Mouse (Mus musculus) kidney, embryonic 16.5 days (tissue): Measurements from ENCODE around the gene Gm44805. TPM values are rescaled to one million over a fixed set of nuclear protein-coding genes. Genes with fewer than 3 reads are reported as not detected.

ENCODE experiments used
- ATAC-seq: fragments of 200-750 bp; cut with Nextera tagmentation; 2 replicates; pipeline ENCODE4 v1.8.0; 2017; ENCODE audit warnings: moderate TSS enrichment; ENCODE audit not compliant: low FRiP score, low TSS enrichment
- H3K27ac ChIP-seq: fragments of 300-500 bp; sonication (generic); 2 replicates; pipeline ENCODE4 v1.5.1; 2014; ENCODE audit warnings: low read length
- H3K27me3 ChIP-seq: fragments of 300-500 bp; sonication (generic); 2 replicates; pipeline ENCODE4 v1.6.1; 2014; ENCODE audit warnings: low read length, control low read depth, mixed read lengths; ENCODE audit not compliant: insufficient read depth
- H3K36me3 ChIP-seq: fragments of 300-500 bp; sonication (generic); 2 replicates; pipeline ENCODE4 v1.6.1; 2014; ENCODE audit warnings: low read length, control low read depth, mixed read lengths; ENCODE audit not compliant: insufficient read depth
- H3K4me1 ChIP-seq: fragments of 300-500 bp; sonication (generic); 2 replicates; pipeline ENCODE4 v1.6.1; 2014; ENCODE audit warnings: low read length, control low read depth, mixed read lengths; ENCODE audit not compliant: insufficient read depth
- H3K4me2 ChIP-seq: fragments of 300-500 bp; sonication (generic); replicated peaks from 2 replicates; pipeline ENCODE4 v1.6.1; 2014; ENCODE audit warnings: low read depth, low read length
- H3K4me3 ChIP-seq: fragments of 300-500 bp; sonication (generic); 2 replicates; pipeline ENCODE4 v1.5.1; 2014; ENCODE audit warnings: mild to moderate bottlenecking, low read length
- H3K9ac ChIP-seq: fragments of 300-500 bp; sonication (generic); replicated peaks from 2 replicates; pipeline ENCODE4 v1.6.1; 2014; ENCODE audit warnings: low read length
- H3K9me3 ChIP-seq: fragments of 300-500 bp; sonication (generic); 2 replicates; pipeline ENCODE4 v1.6.1; 2016; ENCODE audit warnings: low read length, control low read depth
- WGBS: fragments of 180-500 bp; shearing (Covaris S2); extraction: QIAGEN DNeasy Blood & Tissue Kit; methylation state at CpG from one replicate; pipeline ENCODE4 v1.1.7; 2014; 5-methylcytosine and 5-hydroxymethylcytosine counted together
- polyA plus RNA-seq: library from polyadenylated mRNA; unstranded; fragments of >200 nt; fragmentation: Nextera tagmentation; extraction: Ambion mirVana; gene quantifications from 2 replicates; pipeline ENCODE4 v1.2.1, GENCODE M21; 2015

Gm44805 gene
- polyA plus RNA-seq, 1 experiment from 2014 or later, result not detected

GRCm38 (mm10) chr7:19635074-19635827 lies 46.0 kb downstream of the Gm44805 start:
- ATAC-seq, result no peak
- H3K4me2 ChIP-seq, result no peak overlapping the region
- H3K9ac ChIP-seq, result no peak overlapping the region
- 86% methylated on average over 11 of the region's 11 CpGs for WGBS
- no peak overlapping the region for H3K27ac ChIP-seq
- H3K4me3 ChIP-seq, result no peak overlapping the region
- H3K36me3 ChIP-seq, result peaks cover 86% of the 10 kb centered on the region
- H3K9me3 ChIP-seq, result no peaks in the 10 kb centered on the region
- no peaks in the 10 kb centered on the region for H3K27me3 ChIP-seq
- no peaks in the 10 kb centered on the region for H3K4me1 ChIP-seq

GRCm38 (mm10) chr7:19634591-19634990 lies 46.6 kb downstream of the Gm44805 start:
- WGBS, result 94% methylated on average over 2 of the region's 2 CpGs
- Histone ChIP-seq H3K36me3 (peaks cover 79% of the 10 kb centered on the region), H3K4me1 (peaks cover 3% of the 10 kb centered on the region; the same call in 1 of the 2 replicates), H3K27ac (no peak overlapping the region), H3K9ac (no peak overlapping the region), H3K4me3 (no peak overlapping the region), H3K9me3 (no peaks in the 10 kb centered on the region), H3K4me2 (no peak overlapping the region), H3K27me3 (no peaks in the 10 kb centered on the region)
- no peak for ATAC-seq

GRCm38 (mm10) chr7:19633855-19634254 lies 47.4 kb downstream of the Gm44805 start:
- no peak for ATAC-seq
- Histone ChIP-seq H3K27me3 (no peaks in the 10 kb centered on the region), H3K9ac (no peak overlapping the region), H3K4me3 (no peak overlapping the region), H3K36me3 (peaks cover 72% of the 10 kb centered on the region), H3K9me3 (no peaks in the 10 kb centered on the region), H3K4me1 (peaks cover 5% of the 10 kb centered on the region; the same call in 1 of the 2 replicates), H3K27ac (no peak overlapping the region), H3K4me2 (no peak overlapping the region)
- 92% methylated on average over 15 of the region's 15 CpGs for WGBS

GRCm38 (mm10) chr7:19633197-19633596 lies 48.0 kb downstream of the Gm44805 start:
- Histone ChIP-seq H3K27ac (no peak overlapping the region), H3K4me2 (no peak overlapping the region), H3K4me1 (peaks cover 5% of the 10 kb centered on the region; the same call in 1 of the 2 replicates), H3K9ac (no peak overlapping the region), H3K27me3 (no peaks in the 10 kb centered on the region), H3K4me3 (no peak overlapping the region), H3K36me3 (peaks cover 66% of the 10 kb centered on the region), H3K9me3 (no peaks in the 10 kb centered on the region)
- ATAC-seq, result no peak
- WGBS, result 93% methylated on average over 17 of the region's 17 CpGs

GRCm38 (mm10) chr7:19632720-19633119 lies 48.5 kb downstream of the Gm44805 start:
- Histone ChIP-seq H3K4me1 (peaks cover 5% of the 10 kb centered on the region; the same call in 1 of the 2 replicates), H3K4me2 (no peak overlapping the region), H3K4me3 (no peak overlapping the region), H3K27me3 (no peaks in the 10 kb centered on the region), H3K36me3 (peaks cover 61% of the 10 kb centered on the region), H3K9me3 (no peaks in the 10 kb centered on the region), H3K9ac (no peak overlapping the region), H3K27ac (no peak overlapping the region)
- no peak for ATAC-seq

GRCm38 (mm10) chr7:19632275-19632674 lies 48.9 kb downstream of the Gm44805 start:
- Histone ChIP-seq H3K9me3 (no peaks in the 10 kb centered on the region), H3K27ac (no peak overlapping the region), H3K4me3 (no peak overlapping the region), H3K9ac (no peak overlapping the region), H3K4me2 (no peak overlapping the region), H3K27me3 (no peaks in the 10 kb centered on the region), H3K36me3 (peaks cover 56% of the 10 kb centered on the region), H3K4me1 (peaks cover 5% of the 10 kb centered on the region; the same call in 1 of the 2 replicates)
- ATAC-seq, result no peak

- Histone ChIP-seq H3K9me3 (no peaks in the 10 kb centered on the region), H3K27ac (peak within 1 kb of the TSS; percentile 87), H3K4me3 (peak within 1 kb of the TSS; percentile 67), H3K4me2 (peak within 1 kb of the TSS; percentile 88), H3K4me1 (peaks cover 5% of the 10 kb centered on the region; the same call in 1 of the 2 replicates), H3K36me3 (peaks cover 27% of the 10 kb centered on the region), H3K27me3 (no peaks in the 10 kb centered on the region), H3K9ac (peak within 1 kb of the TSS; percentile 62)
- 1% methylated on average over 33 of the region's 41 CpGs for WGBS
- no peak for ATAC-seq
These were observed 51.9 kb downstream of the Gm44805 start, which contains the start of gene Relb for GRCm38 (mm10) chr7:19629361-19629734. Gene Relb, minus strand, starts transcription at chr7:19629438.

- H3K4me3 ChIP-seq, result peak overlapping the region; percentile 67
- peaks cover 5% of the 10 kb centered on the region; the same call in 1 of the 2 replicates for H3K4me1 ChIP-seq
- peak overlapping the region; percentile 88 for H3K4me2 ChIP-seq
- peak overlapping the region; percentile 62 for H3K9ac ChIP-seq
- peak overlapping the region; percentile 87 for H3K27ac ChIP-seq
- H3K27me3 ChIP-seq, result no peaks in the 10 kb centered on the region
- H3K36me3 ChIP-seq, result peaks cover 21% of the 10 kb centered on the region
- ATAC-seq, result peak; percentile 94
- under 1% methylated on average over 56 of the region's 57 CpGs for WGBS
- H3K9me3 ChIP-seq, result no peaks in the 10 kb centered on the region
These were observed 52.5 kb downstream of the Gm44805 start for GRCm38 (mm10) chr7:19628536-19629360.

- WGBS, result 15% methylated on average over 17 of the region's 17 CpGs
- Histone ChIP-seq H3K36me3 (peaks cover 15% of the 10 kb centered on the region), H3K9me3 (no peaks in the 10 kb centered on the region), H3K4me3 (peak overlapping the region; percentile 67), H3K9ac (peak overlapping the region; percentile 60; the same call in 1 of the 2 replicates), H3K27me3 (no peaks in the 10 kb centered on the region), H3K4me1 (peaks cover 5% of the 10 kb centered on the region; the same call in 1 of the 2 replicates), H3K4me2 (peak overlapping the region; percentile 88), H3K27ac (peak overlapping the region; percentile 75)
- ATAC-seq, result no peak
These were observed 53.1 kb downstream of the Gm44805 start for GRCm38 (mm10) chr7:19628192-19628535.
